Mouse (Mus musculus): ENCODE measurements at regions not wholly inside any gene's neighbourhood (a gene's known extent, or its start where the extent isn't known, plus 50 kb on each side); places are given as distances from the start of the nearest gene placed in this dataset.

GRCm38 (mm10) chr13:45306177-45306576 lies 83.4 kb upstream of the Mylip start:
- TF ChIP-seq CTCF (conservative IDR thresholded peaks at IDR 0.05 in 1 of 2, IDR thresholded peaks at IDR 0.05 in 1 of 2; ENCODE audit: low read depth in 2 of 2, low read length in 2 of 2) = no peak
- TF ChIP-seq ZMIZ1 (IDR thresholded peaks at IDR 0.05; ENCODE audit: low read depth, low read length) = no peak
- TF ChIP-seq POLR2A (IDR thresholded peaks at IDR 0.05; ENCODE audit: low read depth, low read length) = no peak
- no peak for TF ChIP-seq MYC (IDR thresholded peaks at IDR 0.05; ENCODE audit: low read depth, low read length)
- no peak for TF ChIP-seq USF1 (IDR thresholded peaks at IDR 0.05; ENCODE audit: low read depth, low read length)
- TF ChIP-seq EP300 (IDR thresholded peaks at IDR 0.05; ENCODE audit: low read length) = no peak
- no peak for TF ChIP-seq ZNF384 (IDR thresholded peaks at IDR 0.05; ENCODE audit: low read depth, low read length)
- TF ChIP-seq CHD2 (IDR thresholded peaks at IDR 0.05; ENCODE audit: low read length) = no peak
- TF ChIP-seq MAX (IDR thresholded peaks at IDR 0.05; ENCODE audit: low read length) = no peak
- no peak for TF ChIP-seq E2F4 (IDR thresholded peaks at IDR 0.05; ENCODE audit: insufficient replicate concordance, low read depth, low read length)
- no peak for TF ChIP-seq NRF1 (IDR thresholded peaks at IDR 0.05; ENCODE audit: low read depth, low read length)
- TF ChIP-seq CHD1 (IDR thresholded peaks at IDR 0.05; ENCODE audit: low read depth, low read length) = no peak
- no peak for TF ChIP-seq BHLHE40 (IDR thresholded peaks at IDR 0.05; ENCODE audit: low read depth, low read length)

Measured in CH12.LX (cell line).